Comparison of ENCODE assay signal across 9 mouse cellular contexts in the genomic region with DNA sequence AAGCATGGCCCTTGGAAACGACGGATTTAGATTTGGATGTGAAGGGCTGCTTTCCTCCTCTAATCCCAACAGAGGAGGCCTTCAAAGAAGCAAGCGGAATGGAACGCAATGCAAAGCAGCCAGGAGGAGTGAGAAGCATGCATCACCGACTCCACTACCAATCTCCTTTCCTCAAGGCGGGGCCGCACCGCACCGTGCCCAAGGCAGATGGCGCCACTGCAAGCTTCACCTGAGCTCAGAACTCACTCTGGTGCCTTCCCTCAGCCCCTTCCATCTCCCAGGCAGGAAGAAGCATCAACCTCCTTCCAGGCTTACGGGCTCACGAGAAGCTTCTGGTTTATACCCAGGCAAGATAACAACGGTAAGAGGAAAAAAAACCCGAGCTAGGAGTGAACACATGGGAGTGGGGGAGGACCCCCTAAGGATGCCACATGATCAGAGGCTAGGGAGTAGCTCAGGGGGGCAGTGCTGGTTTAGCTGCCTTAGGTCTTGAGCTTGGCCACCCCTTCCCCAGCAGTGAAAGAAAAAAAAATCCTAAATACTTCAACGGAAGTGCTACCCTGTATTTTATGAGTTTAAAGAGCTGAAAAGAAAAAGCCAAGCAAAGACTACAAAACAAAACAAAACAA.
A peak's percentile ranks its signal among the peaks of the same experiment; 100 is the strongest.
DNase-seq lines count a peak whose midpoint lies in the region; ATAC-seq and TF ChIP-seq lines count a peak whose summit lies in the region.
"Had no signal": no experiment of that assay in that cellular context is flagged by ENCODE, and none has a peak within 500 bp of the region (broad histone marks: within the 10 kb centered on the region; RNA-seq: fewer than 3 reads in every experiment).

No protein-coding gene starts in this region.

- TF ChIP-seq CTCF in brain, embryonic 14.5 days (IDR thresholded peaks at IDR 0.05; ENCODE audit: borderline replicate concordance, extremely low read depth, insufficient read depth, insufficient read length) = 0 out of 2 replicates have a peak, but pooled peaks have one; percentile 27
- peak; percentile 51 for TF ChIP-seq CTCF in stomach, postnatal 0 days (IDR thresholded peaks at IDR 0.05; ENCODE audit: low read depth)

- DNase-seq in cerebellum, postnatal 14 days = peak; percentile 41 to 72
- no peak for DNase-seq in cerebellum, adult 11-12 months
- peak; percentile 41 for DNase-seq in left cerebral cortex, postnatal 4 days
- no peak for DNase-seq in left cerebral cortex, postnatal 25 days (ENCODE audit: low spot score in 2 of 2)
- DNase-seq in brain, embryonic 14.5 days (ENCODE audit: low read depth) = no peak
- DNase-seq in stomach, postnatal 0 days (ENCODE audit: low spot score) = peak; percentile 26
- DNase-seq in urinary bladder, postnatal 4 days (ENCODE audit: low spot score in 2 of 2) = no peak
- DNase-seq: right cerebral cortex, adult 18-20 months had no signal

- no peak for ATAC-seq in stomach, postnatal 0 days (ENCODE audit: low FRiP score, low TSS enrichment)
- no peak for ATAC-seq in midbrain, embryonic 16.5 days

- no peaks in the 10 kb centered on the region for H3K9me3 ChIP-seq in stomach, postnatal 0 days (ENCODE audit: control insufficient read depth, low read length)
- H3K9me3 ChIP-seq in midbrain, embryonic 16.5 days (replicated peaks; ENCODE audit: control insufficient read depth, low read length, poor library complexity, severe bottlenecking) = peaks cover 4% of the 10 kb centered on the region; the same call in 1 of the 2 replicates

- H3K27me3 ChIP-seq in stomach, postnatal 0 days (ENCODE audit: control insufficient read depth, insufficient read depth, low read length) = no peaks in the 10 kb centered on the region
- H3K27me3 ChIP-seq in midbrain, embryonic 16.5 days (ENCODE audit: control insufficient read depth, insufficient read depth, low read depth, low read length) = no peaks in the 10 kb centered on the region

- no peak overlapping the region for H3K4me2 ChIP-seq in stomach, postnatal 0 days (replicated peaks; ENCODE audit: low read depth)
- H3K4me2 ChIP-seq in midbrain, embryonic 16.5 days (ENCODE audit: low read length) = no peak overlapping the region

- intact Hi-C loops in left cerebral cortex, postnatal 4 days (cut with DNase I) = no loop called here
- intact Hi-C loops in left cerebral cortex, postnatal 25 days (cut with DNase I) = no loop called here

- no peak for TF ChIP-seq POLR2A in brain, embryonic 14.5 days (IDR thresholded peaks at IDR 0.05; ENCODE audit: borderline replicate concordance, extremely low read depth, insufficient read depth, insufficient read length, poor library complexity, severe bottlenecking)

- no peaks in the 10 kb centered on the region for H3K4me1 ChIP-seq in stomach, postnatal 0 days (replicated peaks; ENCODE audit: control insufficient read depth, insufficient read depth)
- H3K4me1 ChIP-seq in midbrain, embryonic 16.5 days (ENCODE audit: control insufficient read depth, insufficient read depth, low read length) = no peaks in the 10 kb centered on the region; the same call in 1 of the 2 replicates

- no peak for TF ChIP-seq EP300 in stomach, postnatal 0 days (optimal IDR thresholded peaks at IDR 0.05)

- no peaks in the 10 kb centered on the region for H3K36me3 ChIP-seq in stomach, postnatal 0 days (ENCODE audit: control insufficient read depth, insufficient read depth, low read length)
- no peaks in the 10 kb centered on the region for H3K36me3 ChIP-seq in midbrain, embryonic 16.5 days (ENCODE audit: control insufficient read depth, insufficient read depth, low read length)

- H3K27ac ChIP-seq in stomach, postnatal 0 days (replicated peaks) = no peak overlapping the region
- H3K27ac ChIP-seq in midbrain, embryonic 16.5 days (ENCODE audit: low read length) = no peak overlapping the region

- no peak overlapping the region for H3K4me3 ChIP-seq in stomach, postnatal 0 days (ENCODE audit: low read depth, low read length)
- H3K4me3 ChIP-seq in midbrain, embryonic 16.5 days (ENCODE audit: low read depth, low read length) = no peak overlapping the region

- whole genome bisulfite sequencing in stomach, postnatal 0 days = 76% methylated on average over 15 of the region's 15 CpGs
- WGBS in midbrain, embryonic 16.5 days = 64% methylated on average over 15 of the region's 15 CpGs

- H3K9ac ChIP-seq in stomach, postnatal 0 days (ENCODE audit: low read length) = no peak overlapping the region
- no peak overlapping the region for H3K9ac ChIP-seq in midbrain, embryonic 16.5 days (ENCODE audit: low read depth, low read length)

Comparison
In these comparisons a context has a peak if more than half of its experiments do, and no peak if none do; other contexts are left out.
1. DNase-seq: peak in cerebellum, postnatal 14 days (2 of 2), left cerebral cortex, postnatal 4 days (single experiment) and stomach, postnatal 0 days (single experiment); none in cerebellum, adult 11-12 months (single experiment), left cerebral cortex, postnatal 25 days (0 of 2), brain, embryonic 14.5 days (single experiment) and urinary bladder, postnatal 4 days (0 of 2).